18 mouse cellular contexts compared by ENCODE assay signal in the genomic region with DNA sequence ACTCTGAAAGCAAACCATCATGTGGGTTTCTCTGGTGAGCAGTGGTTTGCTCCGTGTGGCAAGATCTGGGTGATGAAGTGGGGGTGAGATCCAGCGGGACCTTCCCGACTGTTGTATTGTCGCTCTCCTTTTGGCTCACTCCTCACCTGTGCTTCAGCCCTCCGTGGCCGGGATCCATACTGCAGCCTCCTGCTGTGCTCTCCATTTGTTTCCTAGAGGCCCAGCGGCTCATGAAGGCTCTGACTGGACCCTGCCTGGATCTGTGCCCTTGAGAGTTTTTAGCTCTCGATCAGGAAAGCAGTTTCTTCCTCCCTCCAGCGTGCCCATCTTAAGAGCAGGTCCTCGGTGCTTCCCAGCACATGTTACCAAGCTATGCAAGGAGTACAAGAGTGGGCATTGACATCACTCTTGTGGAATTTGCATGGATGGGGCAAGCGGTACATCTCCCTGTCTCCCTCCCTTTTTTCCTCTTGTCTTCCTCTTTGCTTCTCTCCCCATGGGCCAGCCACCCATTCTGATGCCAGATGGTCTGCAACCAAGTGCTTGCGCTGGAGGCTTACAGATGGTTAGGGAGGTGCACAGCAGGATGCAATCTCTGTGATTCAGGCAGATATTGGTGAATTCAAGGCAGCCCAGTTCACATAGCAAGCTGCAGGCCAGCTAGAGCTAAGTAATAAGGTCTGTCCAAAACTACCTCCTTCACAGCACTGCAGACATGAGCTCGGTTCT.
A peak's percentile ranks its signal among the peaks of the same experiment; 100 is the strongest.
DNase-seq lines count a peak whose midpoint lies in the region; ATAC-seq lines count a peak whose summit lies in the region.
"Had no signal": no experiment of that assay in that cellular context is flagged by ENCODE, and none has a peak within 500 bp of the region (broad histone marks: within the 10 kb centered on the region; RNA-seq: fewer than 3 reads in every experiment).

No protein-coding gene starts in this region.

- ATAC-seq in midbrain, embryonic 11.5 days (ENCODE audit: low FRiP score) = no peak
- ATAC-seq in midbrain, embryonic 16.5 days = no peak
- ATAC-seq in kidney, embryonic 14.5 days (ENCODE audit: low FRiP score, low TSS enrichment) = no peak
- ATAC-seq: hindbrain, embryonic 16.5 days had no signal

- H3K9ac ChIP-seq in midbrain, embryonic 11.5 days (ENCODE audit: low read length) = no peak overlapping the region
- H3K9ac ChIP-seq in midbrain, embryonic 16.5 days (ENCODE audit: low read depth, low read length) = no peak overlapping the region
- no peak overlapping the region for H3K9ac ChIP-seq in kidney, embryonic 14.5 days (ENCODE audit: low read depth, low read length)
- H3K9ac ChIP-seq: neural tube, embryonic 12.5 days had no signal

- H3K36me3 ChIP-seq in heart, embryonic 10.5 days = no peaks in the 10 kb centered on the region; the same call in 1 of the 2 replicates
- no peaks in the 10 kb centered on the region for H3K36me3 ChIP-seq in midbrain, embryonic 11.5 days (ENCODE audit: control insufficient read depth, insufficient read depth, low read length)
- no peaks in the 10 kb centered on the region for H3K36me3 ChIP-seq in midbrain, embryonic 16.5 days (ENCODE audit: control insufficient read depth, insufficient read depth, low read length)
- no peaks in the 10 kb centered on the region for H3K36me3 ChIP-seq in kidney, embryonic 14.5 days (ENCODE audit: control insufficient read depth, insufficient read depth, low read length)
- H3K36me3 ChIP-seq: G1E; neural tube, embryonic 12.5 days had no signal

- no peak overlapping the region for H3K27ac ChIP-seq in heart, embryonic 10.5 days
- H3K27ac ChIP-seq in midbrain, embryonic 11.5 days (ENCODE audit: low read depth, low read length) = no peak overlapping the region
- H3K27ac ChIP-seq in midbrain, embryonic 16.5 days (ENCODE audit: low read length) = no peak overlapping the region
- H3K27ac ChIP-seq in kidney, embryonic 14.5 days (ENCODE audit: low read depth, low read length) = no peak overlapping the region
- H3K27ac ChIP-seq: neural tube, embryonic 12.5 days had no signal

- DNase-seq in heart, adult 11 months = peak; percentile 74
- no peak for DNase-seq in heart, embryonic 10.5 days (ENCODE audit: low spot score)
- peak; percentile 49 for DNase-seq in midbrain, embryonic 11.5 days (ENCODE audit: low spot score, missing footprints)
- peak; percentile 54 for DNase-seq in cerebellum, adult 9-10 months
- no peak for DNase-seq in MN1 (ENCODE audit: low spot score)
- DNase-seq: adrenal gland, postnatal 14 days; kidney, adult 18-20 months; liver; lung, adult 2 months; lung, postnatal 4 days; right cerebral cortex, postnatal 4 days; thymus, adult 18-20 months had no signal

- no peak overlapping the region for H3K4me3 ChIP-seq in heart, embryonic 10.5 days
- no peak overlapping the region for H3K4me3 ChIP-seq in midbrain, embryonic 11.5 days (ENCODE audit: low read depth, low read length)
- H3K4me3 ChIP-seq in midbrain, embryonic 16.5 days (ENCODE audit: low read depth, low read length) = no peak overlapping the region
- no peak overlapping the region for H3K4me3 ChIP-seq in kidney, embryonic 14.5 days (ENCODE audit: low read length)
- H3K4me3 ChIP-seq: erythroblast, embryonic 14.5 days; neural tube, embryonic 12.5 days had no signal

- H3K27me3 ChIP-seq in heart, embryonic 10.5 days (ENCODE audit: insufficient read depth, poor library complexity, severe bottlenecking) = no peaks in the 10 kb centered on the region
- H3K27me3 ChIP-seq in midbrain, embryonic 11.5 days (ENCODE audit: control insufficient read depth, insufficient read depth, low read length) = no peaks in the 10 kb centered on the region
- no peaks in the 10 kb centered on the region for H3K27me3 ChIP-seq in midbrain, embryonic 16.5 days (ENCODE audit: control insufficient read depth, insufficient read depth, low read depth, low read length)
- H3K27me3 ChIP-seq in kidney, embryonic 14.5 days (ENCODE audit: control insufficient read depth, insufficient read depth, low read length) = no peaks in the 10 kb centered on the region
- H3K27me3 ChIP-seq: neural tube, embryonic 12.5 days had no signal

- H3K4me2 ChIP-seq in midbrain, embryonic 11.5 days = no peak overlapping the region
- no peak overlapping the region for H3K4me2 ChIP-seq in midbrain, embryonic 16.5 days (ENCODE audit: low read length)
- H3K4me2 ChIP-seq in kidney, embryonic 14.5 days (replicated peaks; ENCODE audit: low read depth, low read length) = no peak overlapping the region
- H3K4me2 ChIP-seq: neural tube, embryonic 12.5 days had no signal

- H3K4me1 ChIP-seq in heart, embryonic 10.5 days = peaks cover 26% of the 10 kb centered on the region
- H3K4me1 ChIP-seq in midbrain, embryonic 11.5 days (ENCODE audit: control insufficient read depth, insufficient read depth, low read length) = no peaks in the 10 kb centered on the region
- peaks cover 3% of the 10 kb centered on the region; the same call in 1 of the 2 replicates for H3K4me1 ChIP-seq in midbrain, embryonic 16.5 days (ENCODE audit: control insufficient read depth, insufficient read depth, low read length)
- 0 out of 2 replicates have a peak, but pooled peaks cover 3% of the 10 kb centered on the region for H3K4me1 ChIP-seq in kidney, embryonic 14.5 days (ENCODE audit: control insufficient read depth, insufficient read depth, low read length)
- H3K4me1 ChIP-seq: neural tube, embryonic 12.5 days had no signal

- 28% methylated on average over 13 of the region's 13 CpGs for WGBS in heart, embryonic 10.5 days
- WGBS in midbrain, embryonic 11.5 days = 53% methylated on average over 13 of the region's 13 CpGs
- WGBS in midbrain, embryonic 16.5 days = 47% methylated on average over 13 of the region's 13 CpGs
- WGBS in kidney, embryonic 14.5 days = 46% methylated on average over 13 of the region's 13 CpGs

- no peaks in the 10 kb centered on the region for H3K9me3 ChIP-seq in heart, embryonic 10.5 days
- H3K9me3 ChIP-seq in midbrain, embryonic 11.5 days (ENCODE audit: control insufficient read depth, low read length) = no peaks in the 10 kb centered on the region
- H3K9me3 ChIP-seq in midbrain, embryonic 16.5 days (replicated peaks; ENCODE audit: control insufficient read depth, low read length, poor library complexity, severe bottlenecking) = no peaks in the 10 kb centered on the region
- H3K9me3 ChIP-seq in kidney, embryonic 14.5 days (ENCODE audit: control insufficient read depth, low read length) = no peaks in the 10 kb centered on the region
- H3K9me3 ChIP-seq: G1E; neural tube, embryonic 12.5 days had no signal

Comparison
In these comparisons a context has a peak if more than half of its experiments do, and no peak if none do; other contexts are left out.
1. DNase-seq: peak in heart, adult 11 months (single experiment), midbrain, embryonic 11.5 days (single experiment) and cerebellum, adult 9-10 months (single experiment); none in heart, embryonic 10.5 days (single experiment) and MN1 (single experiment).